Mouse (Mus musculus) MEL (cell line): ENCODE measurements at regions not wholly inside any gene's neighbourhood (a gene's known extent, or its start where the extent isn't known, plus 50 kb on each side); places are given as distances from the start of the nearest gene placed in this dataset.

Source experiments
- DNase-seq: peaks from one replicate; pipeline ENCODE4 v3.0.0; 2011; ENCODE audit warnings: low read depth, low spot score
- H3K27ac ChIP-seq: 2 replicates; pipeline ENCODE4 v1.5.1; 2012; ENCODE audit warnings: low read depth, mild to moderate bottlenecking, control low read depth, low read length, moderate library complexity; ENCODE audit not compliant: control insufficient read depth
- H3K27me3 ChIP-seq, 2 experiments: fragments of 150-350 bp in 1 of 2; sonication (generic) in 1 of 2; 2 replicates each; pipeline ENCODE4 v1.6.1; 2012; ENCODE audit warnings: low read length in 2 of 2, mild to moderate bottlenecking in 2 of 2, improper control_type of control experiment in 1 of 2, moderate library complexity in 1 of 2; ENCODE audit not compliant: insufficient read depth in 2 of 2, control insufficient read depth in 1 of 2
- H3K36me3 ChIP-seq, 2 experiments: 2 replicates each; pipeline ENCODE4 v1.6.1; 2012 to 2014; ENCODE audit warnings: low read length in 2 of 2, improper control_type of control experiment in 1 of 2, inconsistent platforms in 1 of 2, mild to moderate bottlenecking in 1 of 2; ENCODE audit not compliant: insufficient read depth in 2 of 2, control insufficient read depth in 1 of 2
- H3K4me1 ChIP-seq, 2 experiments: fragments of 150-350 bp in 1 of 2; sonication (generic) in 1 of 2; 2 replicates each; pipeline ENCODE4 v1.6.1; 2012; ENCODE audit warnings: low read length in 2 of 2, improper control_type of control experiment in 1 of 2, mild to moderate bottlenecking in 1 of 2; ENCODE audit not compliant: insufficient read depth in 2 of 2, control insufficient read depth in 1 of 2
- H3K4me3 ChIP-seq, 2 experiments: fragments of 150-350 bp in 1 of 2; sonication (generic) in 1 of 2; 2 replicates each; pipeline ENCODE4 v1.5.1; 2012; ENCODE audit warnings: low read depth in 2 of 2, low read length in 2 of 2, mild to moderate bottlenecking in 2 of 2, moderate library complexity in 2 of 2, control low read depth in 1 of 2, improper control_type of control experiment in 1 of 2; ENCODE audit not compliant: control insufficient read depth in 1 of 2, insufficient read depth in 1 of 2
- H3K79me2 ChIP-seq: 2 replicates; pipeline ENCODE4 v1.6.1; 2012; ENCODE audit warnings: mild to moderate bottlenecking, low read length, moderate library complexity; ENCODE audit not compliant: control insufficient read depth, poor library complexity, insufficient read depth
- H3K9ac ChIP-seq: 2 replicates; pipeline ENCODE4 v1.6.1; 2012; ENCODE audit warnings: low read depth, mild to moderate bottlenecking, control low read depth, low read length, moderate library complexity; ENCODE audit not compliant: control insufficient read depth, poor library complexity, severe bottlenecking
- H3K9me3 ChIP-seq: fragments of 150-350 bp; sonication (generic); replicated peaks from 2 replicates; pipeline ENCODE4 v1.6.1; 2012; ENCODE audit warnings: mild to moderate bottlenecking, low read length, improper control_type of control experiment, moderate library complexity; ENCODE audit not compliant: insufficient read depth
- ETS1 ChIP-seq: IDR thresholded peaks from 2 replicates; pipeline ENCODE4 v1.6.1; 2012; ENCODE audit warnings: low read depth, mild to moderate bottlenecking, inconsistent platforms, low read length, improper control_type of control experiment, moderate library complexity
- HCFC1 ChIP-seq: IDR thresholded peaks from 2 replicates; pipeline ENCODE4 v1.6.1; 2012; ENCODE audit warnings: low read depth, mild to moderate bottlenecking, inconsistent platforms, low read length, improper control_type of control experiment, moderate library complexity
- MYB ChIP-seq: IDR thresholded peaks from 2 replicates; pipeline ENCODE4 v1.6.1; 2011; ENCODE audit warnings: mild to moderate bottlenecking, low read depth, low read length, improper control_type of control experiment
- NRF1 ChIP-seq: IDR thresholded peaks from 2 replicates; pipeline ENCODE4 v1.6.1; 2014; ENCODE audit warnings: low read depth, mild to moderate bottlenecking, inconsistent platforms, low read length, improper control_type of control experiment, moderate library complexity; ENCODE audit not compliant: poor library complexity, insufficient read depth, severe bottlenecking
- RCOR1 ChIP-seq: IDR thresholded peaks from 2 replicates; pipeline ENCODE4 v1.6.1; 2012; ENCODE audit warnings: low read depth, mild to moderate bottlenecking, inconsistent platforms, low read length, improper control_type of control experiment

DNA sequence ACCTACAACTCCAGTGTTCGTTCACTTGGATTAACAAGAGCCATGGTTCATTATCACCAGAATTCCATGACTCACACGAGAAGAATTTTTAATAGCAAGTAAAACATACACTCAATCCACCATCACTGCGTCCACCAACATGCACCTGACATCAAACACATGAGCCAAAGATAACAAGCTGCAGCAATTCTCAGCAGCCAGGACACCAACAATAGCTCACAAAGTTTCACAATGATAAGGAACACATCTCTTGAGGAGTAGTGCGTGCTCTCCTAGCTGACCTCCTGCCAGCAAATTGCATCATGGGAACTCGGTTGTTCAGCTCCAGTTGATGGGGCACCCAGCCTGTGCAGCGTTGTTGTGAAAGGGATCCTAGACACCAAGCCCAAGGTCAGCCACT is 55.6 kb upstream of the Msi2 start:
- H3K27ac ChIP-seq, result no peak overlapping the region
- H3K79me2 ChIP-seq, result no peaks in the 10 kb centered on the region
- no peak overlapping the region for H3K4me3 ChIP-seq
- H3K36me3 ChIP-seq, result no peaks in the 10 kb centered on the region
- DNase-seq, result peak; percentile 10
- H3K27me3 ChIP-seq, result peaks cover 0 to 2% of the 10 kb centered on the region in 2 experiments; a peak in 2 of 4 replicates
- H3K9ac ChIP-seq, result no peak overlapping the region
- no peaks in the 10 kb centered on the region for H3K9me3 ChIP-seq
- TF ChIP-seq RCOR1, result no peak
- TF ChIP-seq NRF1, result no peak
- no peak for TF ChIP-seq HCFC1
- TF ChIP-seq ETS1, result no peak
- H3K4me1 ChIP-seq, result no peaks in the 10 kb centered on the region

DNA sequence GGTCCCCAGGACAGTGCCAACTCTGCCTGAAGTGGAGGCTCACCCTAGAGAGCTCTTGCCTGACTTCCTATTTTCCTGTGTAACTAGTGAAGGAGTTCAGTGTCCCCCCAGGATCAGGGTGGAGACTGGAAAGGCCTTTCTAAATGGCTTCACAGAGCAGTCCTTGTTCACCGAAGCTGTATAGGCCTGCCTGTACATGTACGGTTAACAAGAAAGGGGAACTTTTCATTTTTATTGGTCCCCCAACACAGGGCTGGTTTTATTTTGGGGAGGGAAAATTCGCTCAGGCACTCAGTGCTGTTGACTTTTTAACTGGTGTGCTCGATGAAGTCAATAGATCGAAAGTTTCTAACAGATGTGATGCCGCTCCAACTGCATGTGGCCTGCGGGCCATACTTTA is 52.1 kb upstream of the Msi2 start:
- Histone ChIP-seq H3K4me1 (no peaks in the 10 kb centered on the region), H3K4me3 (no peak overlapping the region), H3K9ac (no peak overlapping the region), H3K79me2 (no peaks in the 10 kb centered on the region), H3K36me3 (no peaks in the 10 kb centered on the region), H3K27me3 (peaks cover 0 to 4% of the 10 kb centered on the region in 2 experiments; a peak in 2 of 4 replicates), H3K9me3 (no peaks in the 10 kb centered on the region), H3K27ac (no peak overlapping the region)
- no peak for DNase-seq
- no peak for TF ChIP-seq MYB
